Mouse (Mus musculus) kidney, embryonic 14.5 days (tissue): ENCODE measurements around the gene Gm18596. TPM values are rescaled to one million over a fixed set of nuclear protein-coding genes. Genes with fewer than 3 reads are reported as not detected.
"Not testable (repeated sequence)": the region's sequence is repeated elsewhere in the genome, so short reads cannot be mapped to it uniquely, and the experiment has no call there.

ENCODE experiments used
- ATAC-seq: fragments of 200-750 bp; cut with Nextera tagmentation; 2 replicates; pipeline ENCODE4 v1.8.0; 2017; ENCODE audit warnings: moderate number of reproducible peaks, mild to moderate bottlenecking, moderate TSS enrichment, moderate library complexity; ENCODE audit not compliant: low FRiP score, low TSS enrichment
- H3K27ac ChIP-seq: fragments of 300-500 bp; sonication (generic); 2 replicates; pipeline ENCODE4 v1.5.1; 2014; ENCODE audit warnings: low read depth, mild to moderate bottlenecking, low read length, moderate library complexity, mixed read lengths
- H3K27me3 ChIP-seq: fragments of 300-500 bp; sonication (generic); 2 replicates; pipeline ENCODE4 v1.6.1; 2014; ENCODE audit warnings: mild to moderate bottlenecking, low read length; ENCODE audit not compliant: control insufficient read depth, insufficient read depth
- H3K36me3 ChIP-seq: fragments of 300-500 bp; sonication (generic); 2 replicates; pipeline ENCODE4 v1.6.1; 2014; ENCODE audit warnings: low read length, mixed read lengths; ENCODE audit not compliant: control insufficient read depth, insufficient read depth
- H3K4me1 ChIP-seq: fragments of 300-500 bp; sonication (generic); 2 replicates; pipeline ENCODE4 v1.6.1; 2014; ENCODE audit warnings: low read length, mixed read lengths; ENCODE audit not compliant: control insufficient read depth, insufficient read depth
- H3K4me2 ChIP-seq: fragments of 300-500 bp; sonication (generic); replicated peaks from 2 replicates; pipeline ENCODE4 v1.6.1; 2014; ENCODE audit warnings: low read depth, mild to moderate bottlenecking, low read length
- H3K4me3 ChIP-seq: fragments of 300-500 bp; sonication (generic); 2 replicates; pipeline ENCODE4 v1.5.1; 2014; ENCODE audit warnings: mild to moderate bottlenecking, low read length
- H3K9ac ChIP-seq: fragments of 300-500 bp; sonication (generic); 2 replicates; pipeline ENCODE4 v1.6.1; 2014; ENCODE audit warnings: low read depth, mild to moderate bottlenecking, low read length, moderate library complexity
- H3K9me3 ChIP-seq: fragments of 300-500 bp; sonication (generic); 2 replicates; pipeline ENCODE4 v1.6.1; 2016; ENCODE audit warnings: low read length; ENCODE audit not compliant: control insufficient read depth
- WGBS: fragments of 180-500 bp; shearing (Covaris S2); extraction: QIAGEN DNeasy Blood & Tissue Kit; methylation state at CpG from one replicate; pipeline ENCODE4 v1.1.7; 2014; 5-methylcytosine and 5-hydroxymethylcytosine counted together
- polyA plus RNA-seq: library from polyadenylated mRNA; unstranded; fragments of >200 nt; fragmentation: Nextera tagmentation; extraction: Ambion mirVana; gene quantifications from 2 replicates; pipeline ENCODE4 v1.2.1, GENCODE M21; 2014

The Gm18596 gene
- polyA plus RNA-seq, 1 experiment from 2014 or later: not detected

- H3K27me3 ChIP-seq: no peaks in the 10 kb centered on the region
- no peaks in the 10 kb centered on the region for H3K36me3 ChIP-seq
- 72% methylated on average over 8 of the region's 8 CpGs for WGBS
- no peak for ATAC-seq
- no peaks in the 10 kb centered on the region for H3K9me3 ChIP-seq
- H3K9ac ChIP-seq: no peak overlapping the region
- no peak overlapping the region for H3K27ac ChIP-seq
- H3K4me2 ChIP-seq: no peak overlapping the region
- no peak overlapping the region for H3K4me3 ChIP-seq
- no peaks in the 10 kb centered on the region for H3K4me1 ChIP-seq
Measured at GRCm38 (mm10) chr10:77724855-77725254, 17.6 kb downstream of the Gm18596 start.

- H3K4me3 ChIP-seq, H3K36me3 ChIP-seq, H3K9me3 ChIP-seq, H3K9ac ChIP-seq, H3K27me3 ChIP-seq, H3K4me2 ChIP-seq, ATAC-seq, H3K4me1 ChIP-seq, H3K27ac ChIP-seq: not testable (repeated sequence)
- WGBS: 87% methylated on average over 1 of the region's 1 CpGs
Measured at GRCm38 (mm10) chr10:77720299-77720698, 22.1 kb downstream of the Gm18596 start, which contains the start of gene Krtap12-1. Gene Krtap12-1, plus strand, starts transcription at chr10:77720599.

GRCm38 (mm10) chr10:77715507-77715906, 26.9 kb downstream of the Gm18596 start, which contains the start of gene Gm10142:
Gene Gm10142, plus strand, starts transcription at chr10:77715807.
- Histone ChIP-seq H3K4me2 (no peak within 1 kb of the TSS), H3K4me1 (no peaks in the 10 kb centered on the region), H3K27me3 (no peaks in the 10 kb centered on the region), H3K36me3 (no peaks in the 10 kb centered on the region), H3K9ac (no peak within 1 kb of the TSS), H3K9me3 (peaks cover 4% of the 10 kb centered on the region; the same call in 1 of the 2 replicates), H3K27ac (no peak within 1 kb of the TSS), H3K4me3 (no peak within 1 kb of the TSS)
- 71% methylated on average over 1 of the region's 1 CpGs for WGBS
- ATAC-seq: no peak

DNA sequence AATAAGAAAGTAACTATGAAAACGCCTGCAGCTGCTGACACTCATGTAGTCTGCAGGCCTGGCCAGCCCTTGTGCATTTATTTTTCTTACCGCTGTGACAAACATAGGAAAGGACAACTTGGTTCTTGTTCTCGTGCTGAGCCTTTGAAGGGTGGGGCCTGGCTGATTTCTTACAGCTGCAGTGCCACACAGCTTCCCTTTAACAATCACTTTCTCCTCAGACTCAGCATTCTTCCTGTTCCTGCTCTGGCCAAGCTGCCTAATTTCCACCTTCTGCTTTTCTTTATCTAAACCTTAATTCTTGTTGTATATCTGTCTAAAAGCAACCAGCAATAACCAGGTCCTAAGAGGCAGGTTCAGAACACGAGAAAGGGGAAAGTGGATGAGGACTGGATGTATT, 28.7 kb downstream of the Gm18596 start:
- Histone ChIP-seq H3K9me3 (peaks cover 4% of the 10 kb centered on the region; the same call in 1 of the 2 replicates), H3K4me1 (no peaks in the 10 kb centered on the region), H3K27ac (no peak overlapping the region), H3K4me2 (no peak overlapping the region), H3K36me3 (no peaks in the 10 kb centered on the region), H3K27me3 (no peaks in the 10 kb centered on the region), H3K9ac (no peak overlapping the region), H3K4me3 (no peak overlapping the region)
- ATAC-seq: no peak
- 62% methylated on average over 4 of the region's 4 CpGs for WGBS

GRCm38 (mm10) chr10:77711157-77711556, 31.3 kb downstream of the Gm18596 start, which contains the start of gene Gm10024:
Gene Gm10024, plus strand, starts transcription at chr10:77711457.
- not testable (repeated sequence) for H3K9me3 ChIP-seq, H3K9ac ChIP-seq, H3K4me2 ChIP-seq, H3K27me3 ChIP-seq, H3K36me3 ChIP-seq, ATAC-seq, H3K4me3 ChIP-seq, H3K27ac ChIP-seq, H3K4me1 ChIP-seq

DNA sequence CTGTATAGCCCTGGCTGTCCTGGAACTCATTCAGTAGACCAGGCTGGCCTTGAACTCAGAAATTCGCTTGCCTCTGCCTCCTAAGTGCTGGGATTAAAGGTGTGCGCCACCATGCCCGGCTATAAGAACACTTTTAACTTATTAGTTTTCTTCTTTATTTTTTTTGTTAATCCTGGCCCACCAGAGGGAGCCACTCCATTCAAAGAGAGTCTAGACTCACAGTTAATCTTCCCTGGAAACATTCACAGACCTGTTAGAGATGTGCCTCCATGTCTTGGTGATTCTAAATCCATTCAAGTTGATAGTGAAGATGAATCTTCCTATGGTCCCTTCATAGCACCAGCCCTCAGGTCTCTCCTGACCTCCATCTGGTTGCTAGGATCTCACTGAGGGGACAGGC, 32.6 kb downstream of the Gm18596 start:
- no peaks in the 10 kb centered on the region for H3K27me3 ChIP-seq
- H3K36me3 ChIP-seq: no peaks in the 10 kb centered on the region
- ATAC-seq: no peak
- no peaks in the 10 kb centered on the region for H3K4me1 ChIP-seq
- no peak overlapping the region for H3K4me2 ChIP-seq
- WGBS: 76% methylated on average over 3 of the region's 3 CpGs
- H3K27ac ChIP-seq: no peak overlapping the region
- H3K9ac ChIP-seq: no peak overlapping the region
- H3K9me3 ChIP-seq: peaks cover 4% of the 10 kb centered on the region; the same call in 1 of the 2 replicates
- no peak overlapping the region for H3K4me3 ChIP-seq

GRCm38 (mm10) chr10:77706326-77706725, 36.1 kb downstream of the Gm18596 start, which contains the start of gene Gm10272:
Gene Gm10272, plus strand, starts transcription at chr10:77706626.
- Histone ChIP-seq H3K27ac (no peak within 1 kb of the TSS), H3K9me3 (peaks cover 6% of the 10 kb centered on the region; the same call in 1 of the 2 replicates), H3K27me3 (no peaks in the 10 kb centered on the region), H3K9ac (no peak within 1 kb of the TSS), H3K4me2 (no peak within 1 kb of the TSS), H3K36me3 (no peaks in the 10 kb centered on the region), H3K4me1 (no peaks in the 10 kb centered on the region), H3K4me3 (no peak within 1 kb of the TSS)
- ATAC-seq: no peak
- 86% methylated on average over 1 of the region's 1 CpGs for WGBS

GRCm38 (mm10) chr10:77697133-77697532, 45.3 kb downstream of the Gm18596 start, which contains the start of gene Gm9508:
Gene Gm9508, minus strand, starts transcription at chr10:77697233.
- H3K36me3 ChIP-seq: no peaks in the 10 kb centered on the region
- H3K27me3 ChIP-seq: no peaks in the 10 kb centered on the region
- WGBS: 30% methylated on average over 4 of the region's 4 CpGs
- H3K27ac ChIP-seq: no peak within 1 kb of the TSS
- no peaks in the 10 kb centered on the region for H3K4me1 ChIP-seq
- no peak within 1 kb of the TSS for H3K9ac ChIP-seq
- H3K4me2 ChIP-seq: no peak within 1 kb of the TSS
- ATAC-seq: no peak
- H3K4me3 ChIP-seq: no peak within 1 kb of the TSS
- no peaks in the 10 kb centered on the region for H3K9me3 ChIP-seq
